Mouse (Mus musculus) monocyte, adult 2 months (primary cell): ENCODE results near the gene Klhl11.

Experiments used
- DNase-seq, 2 experiments: peaks; one replicate each; pipeline ENCODE4 v3.0.0; 2022; ENCODE audit warnings: low spot score in 2 of 2, low read depth in 1 of 2

The Klhl11 gene

GRCm38 (mm10) chr11:100471352-100472196, 967 bp downstream of the Klhl11 start:
- DNase-seq = no peak

- no peak for DNase-seq
Measured at GRCm38 (mm10) chr11:100465833-100466232, 6.7 kb downstream of the Klhl11 start.

- DNase-seq = no peak
Measured at GRCm38 (mm10) chr11:100465229-100465792, 7.2 kb downstream of the Klhl11 start.

- DNase-seq = no peak
Measured at GRCm38 (mm10) chr11:100462699-100463098, 9.8 kb downstream of the Klhl11 start.

- no peak for DNase-seq
Measured at GRCm38 (mm10) chr11:100457711-100458110, 14.8 kb downstream of the Klhl11 start.

GRCm38 (mm10) chr11:100457247-100457646, 15.3 kb downstream of the Klhl11 start:
- DNase-seq = no peak

- no peak for DNase-seq
Measured at GRCm38 (mm10) chr11:100442625-100443024, 29.9 kb downstream of the Klhl11 start.

- no peak for DNase-seq
Measured at GRCm38 (mm10) chr11:100441797-100442196, 30.7 kb downstream of the Klhl11 start, which contains the start of the genes Nt5c3b and Klhl10. Gene Nt5c3b, minus strand, starts transcription at chr11:100441808. Gene Klhl10, plus strand, starts transcription at chr11:100441917.

GRCm38 (mm10) chr11:100440691-100441522, 31.6 kb downstream of the Klhl11 start:
- peak; percentile 21 to 67 for DNase-seq

GRCm38 (mm10) chr11:100437901-100438300, 34.6 kb downstream of the Klhl11 start:
- DNase-seq = no peak

GRCm38 (mm10) chr11:100435678-100436246, 36.8 kb downstream of the Klhl11 start:
- no peak for DNase-seq

- no peak for DNase-seq
Measured at GRCm38 (mm10) chr11:100432002-100432401, 40.5 kb downstream of the Klhl11 start.

- DNase-seq = no peak
Measured at GRCm38 (mm10) chr11:100430052-100430451, 42.5 kb downstream of the Klhl11 start.

- no peak for DNase-seq
Measured at GRCm38 (mm10) chr11:100428612-100429199, 43.8 kb downstream of the Klhl11 start.

GRCm38 (mm10) chr11:100426820-100427219, 45.7 kb downstream of the Klhl11 start:
- no peak for DNase-seq

- DNase-seq = peak; percentile 13 to 25
Measured at GRCm38 (mm10) chr11:100425851-100426250, 46.7 kb downstream of the Klhl11 start.

- DNase-seq = no peak
Measured at GRCm38 (mm10) chr11:100423836-100424235, 48.7 kb downstream of the Klhl11 start.

- DNase-seq = no peak
Measured at GRCm38 (mm10) chr11:100421537-100421936, 51.0 kb downstream of the Klhl11 start.

- no peak for DNase-seq
Measured at GRCm38 (mm10) chr11:100414914-100415822, 57.4 kb downstream of the Klhl11 start, which contains the start of gene Fkbp10. Gene Fkbp10, plus strand, starts transcription at chr11:100415697.
